Mouse (Mus musculus) kidney, postnatal 0 days (tissue): Measurements from ENCODE around the gene Cnpy1. TPM values are rescaled to one million over a fixed set of nuclear protein-coding genes. Genes with fewer than 3 reads are reported as not detected.

Source experiments
- ATAC-seq: fragments of 200-750 bp; cut with Nextera tagmentation; replicated peaks from 2 replicates; pipeline ENCODE4 v1.8.0; 2017; ENCODE audit warnings: low read depth, moderate number of reproducible peaks, moderate TSS enrichment, moderate library complexity; ENCODE audit not compliant: low FRiP score
- DNase-seq: peaks from one replicate; pipeline ENCODE4 v3.0.0-alpha.2; 2016; ENCODE audit warnings: low spot score
- H3K27ac ChIP-seq: fragments of 300-500 bp; sonication (generic); 2 replicates; pipeline ENCODE4 v1.5.1; 2014; ENCODE audit warnings: mild to moderate bottlenecking
- H3K27me3 ChIP-seq: fragments of 300-500 bp; sonication (generic); 2 replicates; pipeline ENCODE4 v1.6.1; 2014; ENCODE audit warnings: low read length, mixed read lengths; ENCODE audit not compliant: insufficient read depth
- H3K36me3 ChIP-seq: fragments of 300-500 bp; sonication (generic); 2 replicates; pipeline ENCODE4 v1.6.1; 2014; ENCODE audit warnings: low read length, mixed read lengths; ENCODE audit not compliant: insufficient read depth
- H3K4me1 ChIP-seq: fragments of 300-500 bp; sonication (generic); replicated peaks from 2 replicates; pipeline ENCODE4 v1.6.1; 2014; ENCODE audit warnings: antibody characterized with exemption, low read length, mixed read lengths; ENCODE audit not compliant: insufficient read depth
- H3K4me2 ChIP-seq: fragments of 300-500 bp; sonication (generic); 2 replicates; pipeline ENCODE4 v1.6.1; 2014; ENCODE audit warnings: mild to moderate bottlenecking, low read length, moderate library complexity, mixed read lengths
- H3K4me3 ChIP-seq: fragments of 300-500 bp; sonication (generic); replicated peaks from 2 replicates; pipeline ENCODE4 v1.5.1; 2014; ENCODE audit warnings: low read depth, low read length
- H3K9ac ChIP-seq: fragments of 300-500 bp; sonication (generic); 2 replicates; pipeline ENCODE4 v1.6.1; 2014; ENCODE audit warnings: low read depth, low read length
- H3K9me3 ChIP-seq: fragments of 300-500 bp; sonication (generic); replicated peaks from 2 replicates; pipeline ENCODE4 v1.6.1; 2016; ENCODE audit warnings: low read length, inconsistent platforms, mixed read lengths
- CTCF ChIP-seq: IDR thresholded peaks from 2 replicates; pipeline ENCODE4 v1.5.1; 2016; ENCODE audit warnings: antibody characterized with exemption, low read depth, mild to moderate bottlenecking, moderate library complexity
- WGBS: fragments of 180-500 bp; shearing (Covaris S2); extraction: QIAGEN DNeasy Blood & Tissue Kit; methylation state at CpG from one replicate; pipeline ENCODE4 v1.1.7; 2014; 5-methylcytosine and 5-hydroxymethylcytosine counted together
- polyA plus RNA-seq: library from polyadenylated mRNA; unstranded; fragments of >200 nt; fragmentation: Nextera tagmentation; extraction: Ambion mirVana; gene quantifications from 2 replicates; pipeline ENCODE4 v1.2.1, GENCODE M21; 2015

Cnpy1 gene
- polyA plus RNA-seq, 1 experiment from 2014 or later: 0.08 TPM

GRCm38 (mm10) chr5:28259385-28259784, 13.8 kb upstream of the Cnpy1 start:
- Histone ChIP-seq H3K4me2 (no peak overlapping the region), H3K9ac (no peak overlapping the region), H3K4me1 (no peaks in the 10 kb centered on the region), H3K27ac (no peak overlapping the region), H3K36me3 (no peaks in the 10 kb centered on the region), H3K9me3 (no peaks in the 10 kb centered on the region), H3K4me3 (no peak overlapping the region), H3K27me3 (no peaks in the 10 kb centered on the region)
- ATAC-seq (no peak), DNase-seq (no peak)
- 31% methylated on average over 1 of the region's 1 CpGs for WGBS
- no peak for TF ChIP-seq CTCF

GRCm38 (mm10) chr5:28257816-28258215, 12.2 kb upstream of the Cnpy1 start:
- TF ChIP-seq CTCF: no peak
- Histone ChIP-seq H3K36me3 (no peaks in the 10 kb centered on the region), H3K9me3 (no peaks in the 10 kb centered on the region), H3K4me1 (no peaks in the 10 kb centered on the region), H3K27ac (no peak overlapping the region), H3K9ac (no peak overlapping the region), H3K27me3 (no peaks in the 10 kb centered on the region), H3K4me3 (no peak overlapping the region), H3K4me2 (no peak overlapping the region)
- no peak for ATAC-seq
- DNase-seq: no peak
- WGBS: 72% methylated on average over 4 of the region's 4 CpGs

GRCm38 (mm10) chr5:28252999-28253398, 7.4 kb upstream of the Cnpy1 start:
- no peak for TF ChIP-seq CTCF
- ATAC-seq (no peak), DNase-seq (no peak)
- WGBS: 85% methylated on average over 4 of the region's 4 CpGs
- no peaks in the 10 kb centered on the region for H3K27me3 ChIP-seq
- no peak overlapping the region for H3K9ac ChIP-seq
- H3K4me3 ChIP-seq: no peak overlapping the region
- no peak overlapping the region for H3K4me2 ChIP-seq
- H3K27ac ChIP-seq: no peak overlapping the region
- no peaks in the 10 kb centered on the region for H3K36me3 ChIP-seq
- H3K4me1 ChIP-seq: no peaks in the 10 kb centered on the region
- H3K9me3 ChIP-seq: no peaks in the 10 kb centered on the region

- Histone ChIP-seq H3K9ac (no peak overlapping the region), H3K27me3 (no peaks in the 10 kb centered on the region), H3K9me3 (no peaks in the 10 kb centered on the region), H3K4me1 (no peaks in the 10 kb centered on the region), H3K4me3 (no peak overlapping the region), H3K27ac (no peak overlapping the region), H3K36me3 (no peaks in the 10 kb centered on the region), H3K4me2 (no peak overlapping the region)
- DNase-seq (no peak), ATAC-seq (no peak)
- TF ChIP-seq CTCF: no peak
- 81% methylated on average over 4 of the region's 4 CpGs for WGBS
Observed at GRCm38 (mm10) chr5:28252260-28252659, 6.7 kb upstream of the Cnpy1 start.

GRCm38 (mm10) chr5:28251211-28251764, 5.7 kb upstream of the Cnpy1 start:
- 63% methylated on average over 4 of the region's 4 CpGs for WGBS
- H3K4me2 ChIP-seq: no peak overlapping the region
- no peak overlapping the region for H3K4me3 ChIP-seq
- no peak overlapping the region for H3K27ac ChIP-seq
- no peaks in the 10 kb centered on the region for H3K9me3 ChIP-seq
- ATAC-seq: no peak
- H3K9ac ChIP-seq: no peak overlapping the region
- H3K36me3 ChIP-seq: no peaks in the 10 kb centered on the region
- no peaks in the 10 kb centered on the region for H3K4me1 ChIP-seq
- no peak for TF ChIP-seq CTCF
- no peak for DNase-seq
- no peaks in the 10 kb centered on the region for H3K27me3 ChIP-seq

GRCm38 (mm10) chr5:28250479-28250878, 4.9 kb upstream of the Cnpy1 start:
- Histone ChIP-seq H3K9me3 (no peaks in the 10 kb centered on the region), H3K9ac (no peak overlapping the region), H3K27ac (no peak overlapping the region), H3K36me3 (no peaks in the 10 kb centered on the region), H3K4me3 (no peak overlapping the region), H3K4me1 (no peaks in the 10 kb centered on the region), H3K4me2 (no peak overlapping the region), H3K27me3 (no peaks in the 10 kb centered on the region)
- WGBS: 88% methylated on average over 2 of the region's 2 CpGs
- ATAC-seq (no peak), DNase-seq (no peak)
- TF ChIP-seq CTCF: no peak

- ATAC-seq (no peak), DNase-seq (no peak)
- H3K27ac ChIP-seq: no peak overlapping the region
- H3K4me1 ChIP-seq: no peaks in the 10 kb centered on the region
- no peaks in the 10 kb centered on the region for H3K9me3 ChIP-seq
- H3K4me2 ChIP-seq: no peak overlapping the region
- WGBS: 66% methylated on average over 4 of the region's 4 CpGs
- H3K9ac ChIP-seq: no peak overlapping the region
- H3K27me3 ChIP-seq: no peaks in the 10 kb centered on the region
- H3K36me3 ChIP-seq: no peaks in the 10 kb centered on the region
- no peak for TF ChIP-seq CTCF
- no peak overlapping the region for H3K4me3 ChIP-seq
Observed at GRCm38 (mm10) chr5:28245121-28245520, 485 bp downstream of the Cnpy1 start.
